Mouse (Mus musculus): ENCODE data around the gene Wrnip1. TPM values are rescaled to one million over a fixed set of nuclear protein-coding genes. Genes with fewer than 3 reads are reported as not detected.
"Not testable (repeated sequence)": the region's sequence is repeated elsewhere in the genome, so short reads cannot be mapped to it uniquely, and the experiment has no call there.

Gene Wrnip1
- polyA plus RNA-seq, 1 experiment from 2014 or later, result 29.1 TPM

DNA sequence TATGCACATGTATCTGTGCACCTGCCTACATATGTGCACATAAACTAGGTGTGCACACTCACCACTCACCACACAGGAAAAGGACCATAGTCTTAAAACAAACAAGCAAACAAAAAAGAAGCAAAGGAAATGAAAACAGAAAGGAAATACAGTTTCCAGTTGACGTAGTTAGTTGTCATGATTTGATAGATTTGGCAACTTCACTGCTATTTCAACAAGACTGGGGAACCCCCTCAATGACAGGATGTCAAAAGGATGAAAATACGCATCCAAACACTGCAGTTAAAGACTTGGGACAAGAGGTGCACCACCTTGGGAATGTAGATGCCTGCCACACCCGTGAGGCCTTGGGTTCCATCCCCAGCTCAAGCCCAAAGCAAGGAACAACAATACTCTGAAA is 62.7 kb downstream of the Wrnip1 start:
- H3K4me3 ChIP-seq; ATAC-seq; H3K4me2 ChIP-seq; H3K9me3 ChIP-seq (replicated peaks); H3K27ac ChIP-seq; H3K9ac ChIP-seq; H3K4me1 ChIP-seq; H3K27me3 ChIP-seq (replicated peaks); H3K36me3 ChIP-seq: not testable (repeated sequence)
- 52% methylated on average over 3 of the region's 3 CpGs for WGBS (ENCODE audit: insufficient replicate concordance)

DNA sequence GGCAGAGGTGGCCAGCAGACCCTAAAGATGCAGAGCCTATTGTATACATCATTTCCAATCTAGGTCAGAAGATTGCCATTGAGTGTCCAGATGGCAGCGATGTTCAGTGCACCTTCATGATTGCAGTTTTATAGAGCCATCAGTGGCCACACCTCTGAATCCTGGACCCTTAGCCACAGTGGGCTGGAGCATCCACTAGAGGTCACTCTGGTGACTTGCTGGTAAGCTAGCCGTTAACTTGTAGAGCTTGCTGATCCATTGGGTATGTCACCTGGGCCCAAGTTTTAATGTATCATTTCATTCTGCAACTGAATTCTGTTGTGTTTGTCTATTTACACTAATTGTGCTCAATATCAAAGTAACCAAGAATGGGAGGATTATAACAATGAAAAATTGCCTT is 63.8 kb downstream of the Wrnip1 start:
- Histone ChIP-seq H3K4me1 (no peaks in the 10 kb centered on the region), H3K27me3 (replicated peaks) (no peaks in the 10 kb centered on the region), H3K27ac (no peak overlapping the region), H3K36me3 (no peaks in the 10 kb centered on the region), H3K4me3 (no peak overlapping the region), H3K9me3 (replicated peaks) (no peaks in the 10 kb centered on the region), H3K4me2 (no peak overlapping the region), H3K9ac (no peak overlapping the region)
- ATAC-seq, result no peak
- 51% methylated on average over 2 of the region's 2 CpGs for WGBS (ENCODE audit: insufficient replicate concordance)

DNA sequence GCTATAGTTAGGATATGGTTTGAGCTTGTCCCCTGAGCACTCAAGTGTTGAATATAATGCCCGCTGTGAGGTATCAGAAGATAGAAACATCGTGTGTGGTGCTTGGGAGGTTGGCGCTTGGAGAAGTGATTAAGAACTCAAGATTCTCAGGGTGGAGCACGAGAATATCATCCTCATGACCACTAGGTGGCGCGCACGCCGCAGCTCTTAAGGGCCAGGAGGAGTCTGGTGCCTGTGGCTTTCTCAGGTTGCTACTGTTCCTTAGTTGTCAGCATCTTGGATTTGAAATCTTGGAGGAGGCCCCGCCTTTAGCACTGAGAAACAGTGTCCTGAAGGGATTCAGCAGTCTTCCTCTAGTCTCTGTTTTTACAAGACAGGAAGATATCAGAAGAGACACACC is 64.6 kb downstream of the Wrnip1 start:
- H3K4me2 ChIP-seq, result no peak overlapping the region
- no peaks in the 10 kb centered on the region for H3K36me3 ChIP-seq
- H3K4me3 ChIP-seq, result no peak overlapping the region
- no peak for ATAC-seq
- no peaks in the 10 kb centered on the region for H3K4me1 ChIP-seq
- H3K27me3 ChIP-seq (replicated peaks), result no peaks in the 10 kb centered on the region
- no peak overlapping the region for H3K27ac ChIP-seq
- no peak overlapping the region for H3K9ac ChIP-seq
- no peaks in the 10 kb centered on the region for H3K9me3 ChIP-seq (replicated peaks)
- 5% methylated on average over 9 of the region's 9 CpGs for WGBS (ENCODE audit: insufficient replicate concordance)

DNA sequence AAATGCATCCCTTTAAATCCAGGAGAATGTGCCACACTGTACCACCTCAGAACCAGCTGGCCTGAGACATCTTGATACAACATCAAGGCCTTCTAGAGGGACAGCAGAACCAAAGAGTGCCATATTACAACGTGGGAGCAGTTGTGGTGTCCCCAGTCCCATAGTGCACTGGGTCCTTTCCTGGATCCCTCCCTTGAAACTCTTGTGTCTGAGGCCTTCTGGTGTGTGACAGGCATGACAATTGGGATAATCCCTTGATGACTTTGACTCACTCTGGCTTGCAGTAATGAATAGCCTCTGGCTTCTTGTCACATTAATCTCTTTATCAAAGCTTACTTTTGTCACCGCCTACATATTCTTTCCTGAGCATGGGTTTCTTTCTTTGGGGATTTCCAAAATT is 65.2 kb downstream of the Wrnip1 start:
- ATAC-seq, result no peak
- Histone ChIP-seq H3K4me1 (no peaks in the 10 kb centered on the region), H3K27me3 (replicated peaks) (no peaks in the 10 kb centered on the region), H3K9ac (no peak overlapping the region), H3K27ac (no peak overlapping the region), H3K9me3 (replicated peaks) (no peaks in the 10 kb centered on the region), H3K36me3 (no peaks in the 10 kb centered on the region), H3K4me3 (no peak overlapping the region), H3K4me2 (no peak overlapping the region)
- WGBS (ENCODE audit: insufficient replicate concordance), result 45% methylated on average over 2 of the region's 2 CpGs

DNA sequence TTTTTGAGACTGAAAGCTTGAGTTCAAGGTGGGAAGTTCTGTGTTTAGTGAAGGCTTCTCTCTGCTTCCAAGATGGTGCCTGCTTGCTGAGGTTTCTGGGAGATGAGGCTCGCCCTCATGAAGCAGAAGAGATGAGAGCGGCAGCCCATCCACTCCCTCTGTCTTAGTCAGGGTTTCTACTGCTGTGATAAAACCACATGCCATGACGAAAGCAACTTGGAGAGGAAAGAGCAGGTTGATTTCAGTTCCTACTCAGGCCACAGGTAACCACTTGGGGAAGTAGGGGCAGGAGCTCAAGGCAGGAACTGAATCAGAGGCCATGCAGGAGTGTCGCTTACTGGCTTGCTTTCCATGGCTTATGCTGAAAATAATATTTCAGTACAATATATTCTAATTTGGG is 66.4 kb downstream of the Wrnip1 start:
- H3K27ac ChIP-seq; ATAC-seq; H3K4me2 ChIP-seq; H3K36me3 ChIP-seq; H3K27me3 ChIP-seq (replicated peaks); H3K4me1 ChIP-seq; H3K9me3 ChIP-seq (replicated peaks); H3K4me3 ChIP-seq; H3K9ac ChIP-seq: not testable (repeated sequence)
- WGBS (ENCODE audit: insufficient replicate concordance), result 45% methylated on average over 4 of the region's 4 CpGs

DNA sequence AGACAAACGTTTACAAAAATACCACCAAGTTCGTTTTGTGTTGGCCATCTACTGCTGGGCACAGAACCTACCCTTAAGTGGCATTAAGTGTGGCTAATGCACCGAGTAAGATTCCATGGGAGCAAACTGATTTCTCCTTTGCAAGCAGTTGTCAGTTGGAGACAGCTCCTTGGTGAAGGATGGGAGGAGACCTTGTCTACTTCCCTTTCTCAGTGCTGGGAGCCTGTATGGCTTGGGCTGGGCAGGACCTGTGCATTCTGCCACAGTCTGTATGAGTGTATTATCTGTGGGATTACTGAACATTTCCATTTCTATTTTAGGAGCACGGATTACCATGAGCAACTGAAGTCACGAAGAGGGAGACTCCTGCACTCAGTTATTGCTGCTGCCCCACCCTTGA is 67.0 kb downstream of the Wrnip1 start:
- Histone ChIP-seq H3K4me3 (no peak overlapping the region), H3K9me3 (replicated peaks) (no peaks in the 10 kb centered on the region), H3K27me3 (replicated peaks) (no peaks in the 10 kb centered on the region), H3K9ac (no peak overlapping the region), H3K4me1 (no peaks in the 10 kb centered on the region), H3K27ac (no peak overlapping the region), H3K36me3 (no peaks in the 10 kb centered on the region), H3K4me2 (no peak overlapping the region)
- no peak for ATAC-seq
- WGBS (ENCODE audit: insufficient replicate concordance), result 44% methylated on average over 5 of the region's 5 CpGs

Other genes starting within 250 kb of the Wrnip1 start
- gene Mylk4, start 18.1 kb upstream of the Wrnip1 start, polyA plus RNA-seq (2016; fragmentation: Nextera tagmentation; extraction: Ambion mirVana), result 0.05 TPM in 2 replicates
- not detected in 2 replicates for gene D930007J09Rik, start 811 bp downstream of the Wrnip1 start, polyA plus RNA-seq (2016; fragmentation: Nextera tagmentation; extraction: Ambion mirVana)
- 10.5 and 11.7 TPM in 2 replicates for gene Serpinb1a, start 49.1 kb downstream of the Wrnip1 start, polyA plus RNA-seq (2016; fragmentation: Nextera tagmentation; extraction: Ambion mirVana)
- gene Serpinb1c, start 96.2 kb downstream of the Wrnip1 start, polyA plus RNA-seq (2016; fragmentation: Nextera tagmentation; extraction: Ambion mirVana), result 0.10 TPM in 1 of 2 replicates, not detected in the other
- gene Serpinb6b, start 163.2 kb downstream of the Wrnip1 start, polyA plus RNA-seq (2016; fragmentation: Nextera tagmentation; extraction: Ambion mirVana), result 4.2 and 5.2 TPM in 2 replicates
- 2.1 and 2.4 TPM in 2 replicates for gene Serpinb9, start 201.2 kb downstream of the Wrnip1 start, polyA plus RNA-seq (2016; fragmentation: Nextera tagmentation; extraction: Ambion mirVana)
- not detected in 2 replicates for gene Serpinb9b, start 225.4 kb downstream of the Wrnip1 start, polyA plus RNA-seq (2016; fragmentation: Nextera tagmentation; extraction: Ambion mirVana)

All from liver, embryonic 12.5 days (tissue).